Mouse (Mus musculus): ENCODE results near the gene Icam4. TPM values are rescaled to one million over a fixed set of nuclear protein-coding genes. Genes with fewer than 3 reads are reported as not detected.
A peak's percentile ranks its signal among the peaks of the same experiment; 100 is the strongest.
"Not testable (repeated sequence)": the region's sequence is repeated elsewhere in the genome, so short reads cannot be mapped to it uniquely, and the experiment has no call there.

Gene Icam4
- total RNA-seq, 2 experiments from 2014 or later = not detected

GRCm38 (mm10) chr9:21031896-21032351 is 2.8 kb downstream of the Icam4 start, which contains the start of gene Icam5:
TSS of gene Icam5 (plus strand) at chr9:21032073.
- peak; percentile 30 for DNase-seq
- intact Hi-C loops (cut with DNase I) = loop anchor here (10.0 kb wide), 1 partner anchor 103 kb away; the partner anchor contains the start of gene Tyk2

DNA sequence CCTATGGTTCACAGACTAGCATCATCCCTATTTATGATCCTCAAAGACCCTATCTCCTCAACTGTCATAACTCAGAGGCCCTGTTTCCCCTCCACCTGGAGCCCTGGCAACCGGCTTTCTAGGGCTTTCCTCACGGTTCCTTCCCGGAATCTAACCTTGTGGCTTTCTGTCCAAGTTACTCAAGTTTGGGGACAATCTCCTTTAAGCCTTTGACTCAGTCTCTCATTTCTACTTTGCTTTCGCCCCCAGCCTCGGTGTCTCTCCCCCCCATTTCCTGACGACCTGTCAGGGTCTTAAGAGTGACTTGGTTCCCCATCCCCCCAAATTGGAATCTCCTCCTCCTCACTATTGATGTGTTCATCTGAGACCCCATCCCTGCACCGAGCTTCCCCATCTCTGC is 3.3 kb downstream of the Icam4 start:
- DNase-seq = no peak
- intact Hi-C loops (cut with DNase I) = loop anchor here (10.0 kb wide), 1 partner anchor 102 kb away; the partner anchor contains the start of gene Tyk2

DNA sequence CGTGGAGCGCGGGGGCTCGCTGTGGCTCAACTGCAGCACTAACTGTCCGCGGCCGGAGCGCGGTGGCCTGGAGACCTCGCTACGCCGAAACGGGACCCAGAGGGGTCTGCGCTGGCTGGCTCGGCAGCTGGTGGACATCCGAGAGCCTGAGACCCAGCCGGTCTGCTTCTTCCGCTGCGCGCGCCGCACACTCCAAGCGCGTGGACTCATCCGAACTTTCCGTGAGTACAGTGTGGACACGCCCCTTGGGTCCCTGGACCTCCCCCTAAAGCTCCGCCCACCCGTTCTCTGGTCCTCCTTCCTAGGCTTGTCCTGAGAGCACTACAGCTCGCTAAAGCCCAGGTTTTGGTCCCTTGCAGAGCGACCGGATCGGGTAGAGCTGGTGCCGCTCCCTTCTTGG is 4.0 kb downstream of the Icam4 start:
- intact Hi-C loops (cut with DNase I) = loop anchor here (10.0 kb wide), 1 partner anchor 102 kb away; the partner anchor contains the start of gene Tyk2
- peak; percentile 63 for DNase-seq

- DNase-seq = no peak
- intact Hi-C loops (cut with DNase I) = loop anchor here (10.0 kb wide), 1 partner anchor 100 kb away; the partner anchor contains the start of gene Tyk2
Observed at GRCm38 (mm10) chr9:21034481-21035085, 5.4 kb downstream of the Icam4 start.

GRCm38 (mm10) chr9:21035586-21035985 is 6.4 kb downstream of the Icam4 start:
- intact Hi-C loops (cut with DNase I) = loop anchor here (10.0 kb wide), 1 partner anchor 99 kb away; the partner anchor contains the start of gene Tyk2

GRCm38 (mm10) chr9:21036161-21036560 is 7.0 kb downstream of the Icam4 start:
- DNase-seq = no peak
- intact Hi-C loops (cut with DNase I) = loop anchor here (10.0 kb wide), 1 partner anchor 99 kb away; the partner anchor contains the start of gene Tyk2

More at GRCm38 (mm10) chr9:21035586-21035985, 6.4 kb downstream of the Icam4 start:
- no peak for DNase-seq

GRCm38 (mm10) chr9:21036666-21037065 is 7.5 kb downstream of the Icam4 start:
- no peak for DNase-seq
- intact Hi-C loops (cut with DNase I) = loop anchor here (10.0 kb wide), 1 partner anchor 98 kb away; the partner anchor contains the start of gene Tyk2

- intact Hi-C loops (cut with DNase I) = loop anchor here (10.0 kb wide), 1 partner anchor 97 kb away; the partner anchor contains the start of gene Tyk2
Observed at GRCm38 (mm10) chr9:21037481-21037891, 8.3 kb downstream of the Icam4 start.

GRCm38 (mm10) chr9:21039779-21040178 is 10.6 kb downstream of the Icam4 start:
- intact Hi-C loops (cut with DNase I) = loop anchor here (10.0 kb wide), 1 partner anchor 95 kb away; the partner anchor contains the start of gene Tyk2
- DNase-seq = no peak

More at GRCm38 (mm10) chr9:21037481-21037891, 8.3 kb downstream of the Icam4 start:
- DNase-seq = peak; percentile 41

GRCm38 (mm10) chr9:21041308-21041707 is 12.1 kb downstream of the Icam4 start:
- intact Hi-C loops (cut with DNase I) = no loop called here
- no peak for DNase-seq

GRCm38 (mm10) chr9:21043563-21043962 is 14.4 kb downstream of the Icam4 start:
- no peak for DNase-seq
- intact Hi-C loops (cut with DNase I) = no loop called here

DNA sequence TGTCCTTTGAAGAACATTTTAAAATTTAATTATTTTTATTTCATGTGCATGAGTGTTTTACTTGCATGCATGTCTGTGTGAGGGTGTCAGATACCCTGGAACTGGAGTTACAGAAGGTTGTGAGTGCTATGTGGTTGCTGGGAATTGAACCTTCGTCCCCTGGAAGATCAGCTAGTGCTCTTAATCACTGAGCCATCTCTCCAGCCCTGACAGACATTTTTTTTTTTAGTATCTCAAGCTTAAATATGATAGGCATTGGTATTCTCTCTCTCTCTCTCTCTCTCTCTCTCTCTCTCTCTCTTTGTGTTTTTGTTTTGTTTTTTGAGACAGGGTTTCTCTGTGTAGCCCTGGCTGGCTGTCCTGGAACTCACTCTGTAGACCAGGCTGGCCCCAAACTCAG is 15.6 kb downstream of the Icam4 start:
- intact Hi-C loops (cut with DNase I); DNase-seq: not testable (repeated sequence)

GRCm38 (mm10) chr9:21045235-21045634 is 16.1 kb downstream of the Icam4 start:
- DNase-seq = no peak
- intact Hi-C loops (cut with DNase I) = no loop called here

GRCm38 (mm10) chr9:21051578-21051977 is 22.4 kb downstream of the Icam4 start:
- intact Hi-C loops (cut with DNase I) = no loop called here
- no peak for DNase-seq

GRCm38 (mm10) chr9:21062928-21063327 is 33.8 kb downstream of the Icam4 start:
- intact Hi-C loops (cut with DNase I) = no loop called here
- DNase-seq = no peak

DNA sequence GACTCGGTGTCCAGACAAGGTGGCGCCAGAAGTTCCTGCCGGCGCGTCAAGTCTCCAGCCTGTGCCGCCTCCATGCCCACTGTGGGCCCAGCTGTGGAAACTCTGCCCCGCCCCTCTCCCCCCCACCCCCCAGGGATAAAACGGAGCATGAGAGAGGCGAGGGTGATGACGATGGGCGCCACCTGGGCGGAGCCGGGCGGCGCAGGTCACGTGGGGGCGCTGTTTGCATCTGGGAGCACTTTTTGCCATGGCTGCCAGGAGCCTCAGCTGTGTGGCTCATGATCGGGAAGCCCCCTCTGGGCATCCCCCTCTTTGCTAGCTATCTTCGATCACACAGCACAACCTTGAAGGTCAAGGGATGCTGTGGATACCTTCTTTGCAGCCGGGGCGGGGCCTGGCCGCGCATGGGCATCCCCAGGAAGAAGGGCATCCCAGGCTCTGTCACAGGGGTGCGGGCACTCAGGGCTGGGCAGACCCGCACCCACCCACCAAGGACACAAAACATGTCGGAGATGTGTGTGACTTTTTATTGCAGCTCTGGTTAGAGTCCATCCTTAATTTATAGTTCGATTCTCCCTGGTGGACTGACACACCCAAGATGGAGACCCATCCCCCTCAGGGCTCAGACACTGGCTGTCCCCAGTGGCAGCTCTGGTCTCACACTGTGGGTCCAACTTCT is 38.0 kb downstream of the Icam4 start, which contains the start of gene Zglp1:
Zglp1 (minus strand) TSS at position 88 of the 679 bp plus-strand sequence.
- intact Hi-C loops (cut with DNase I) = no loop called here
- DNase-seq = no peak

- DNase-seq = no peak
- intact Hi-C loops (cut with DNase I) = no loop called here
Observed at GRCm38 (mm10) chr9:21072641-21073040, 43.5 kb downstream of the Icam4 start.

DNA sequence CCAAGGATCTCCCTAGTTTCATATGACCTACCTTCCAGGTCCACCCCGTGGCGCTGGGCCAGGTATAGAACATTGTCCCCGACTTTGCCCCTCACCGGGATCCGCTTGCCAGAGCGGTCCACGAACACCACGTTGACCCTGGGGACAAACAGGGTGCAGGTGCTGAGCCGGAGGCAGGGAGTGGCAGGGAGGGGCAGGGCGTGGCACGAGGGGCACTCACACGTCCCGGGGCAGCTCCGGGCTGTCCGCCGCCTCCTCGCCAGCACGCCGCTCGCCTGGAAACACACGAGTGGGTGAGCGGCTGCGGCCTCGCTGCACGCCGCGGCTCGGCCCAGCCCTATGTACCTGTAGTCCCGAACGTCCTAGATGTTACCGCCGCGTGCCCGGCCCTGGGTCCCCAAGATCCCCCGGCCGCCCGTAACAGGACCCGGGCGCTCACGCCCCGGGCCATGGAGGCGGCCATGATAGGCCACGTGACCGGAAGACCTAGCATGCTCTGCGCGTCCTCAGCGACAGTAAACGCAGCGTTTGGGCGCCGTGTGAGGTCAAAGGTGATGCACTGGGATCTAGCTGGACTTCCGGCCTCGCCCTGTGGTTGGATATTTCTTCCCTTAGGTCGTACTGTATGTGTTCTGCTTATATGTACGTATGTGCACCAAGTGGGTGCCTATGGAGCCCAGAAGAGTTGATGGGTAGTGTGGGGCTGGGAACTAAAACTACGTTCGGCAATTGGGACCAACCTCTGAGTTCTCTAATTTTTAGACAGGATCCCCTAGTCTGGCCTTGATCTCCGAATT is 44.1 kb downstream of the Icam4 start, which contains the start of the genes Gm49373 and Fdx1l:
Gm49373 (minus strand) TSS at position 53 of the 797 bp plus-strand sequence.
Fdx1l (minus strand) TSS at position 571 of the 797 bp plus-strand sequence.
- peak; percentile 92 for DNase-seq
- intact Hi-C loops (cut with DNase I) = no loop called here

DNA sequence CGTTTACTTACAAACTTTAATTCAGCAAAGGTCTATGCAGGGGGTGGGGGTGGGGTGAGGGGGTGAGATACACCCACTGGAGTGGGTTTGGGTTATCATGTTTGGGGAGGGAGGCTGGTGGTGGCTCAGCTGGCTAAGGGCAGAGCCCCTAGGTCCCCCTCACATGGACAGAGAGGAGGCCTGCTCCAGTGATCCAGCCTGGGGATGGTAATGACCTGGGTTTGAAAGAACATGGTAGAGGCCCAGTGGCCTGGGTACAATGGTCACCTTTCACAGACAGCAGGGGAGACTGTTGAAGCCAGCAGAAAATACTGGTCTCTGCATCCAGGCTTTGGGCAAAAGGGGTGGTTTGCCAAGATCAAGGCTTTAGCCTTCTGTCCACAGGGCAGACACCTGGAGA is 45.0 kb downstream of the Icam4 start:
- DNase-seq = no peak
- intact Hi-C loops (cut with DNase I) = no loop called here

GRCm38 (mm10) chr9:21075625-21076024 is 46.5 kb downstream of the Icam4 start:
- DNase-seq = no peak
- intact Hi-C loops (cut with DNase I) = no loop called here

All from left cerebral cortex, postnatal 4 days (tissue).